9 mouse cellular contexts compared by ENCODE assay signal in genomic region chr2:30417595-30418165, GRCm38 (mm10). TPM values are rescaled to one million over a fixed set of nuclear protein-coding genes. Genes with fewer than 3 reads are reported as not detected.
DNase-seq lines count a peak whose midpoint lies in the region; ATAC-seq and TF ChIP-seq lines count a peak whose summit lies in the region.
"Had no signal": no experiment of that assay in that cellular context is flagged by ENCODE, and none has a peak within 500 bp of the region (broad histone marks: within the 10 kb centered on the region; RNA-seq: fewer than 3 reads in every experiment).

No protein-coding gene starts in this region.

- no peaks in the 10 kb centered on the region for H3K36me3 ChIP-seq in kidney, adult 2 months (ENCODE audit: control insufficient read depth, insufficient read depth, low read length)
- peaks cover 57% of the 10 kb centered on the region for H3K36me3 ChIP-seq in G1E (replicated peaks)
- peaks cover 4% of the 10 kb centered on the region; the same call in 1 of the 2 replicates for H3K36me3 ChIP-seq in liver, embryonic 11.5 days (ENCODE audit: control insufficient read depth, insufficient read depth, low read length)

- peak overlapping the region; percentile 8; the same call in 1 of the 2 replicates for H3K27ac ChIP-seq in kidney, adult 2 months (ENCODE audit: insufficient read depth, low read depth, low read length)
- peak overlapping the region; percentile 94 for H3K27ac ChIP-seq in liver, embryonic 11.5 days (ENCODE audit: low read depth, low read length)

- no peak overlapping the region for H3K4me3 ChIP-seq in kidney, adult 2 months (ENCODE audit: insufficient read depth, low read depth, low read length)
- H3K4me3 ChIP-seq in G1E (ENCODE audit: low read depth, low read length): peak overlapping the region; percentile 69; the same call in 1 of the 2 replicates
- H3K4me3 ChIP-seq in liver, embryonic 11.5 days (ENCODE audit: low read depth, low read length): peak overlapping the region; percentile 96

- no peak for TF ChIP-seq POLR2A in kidney, adult 2 months (IDR thresholded peaks at IDR 0.05; ENCODE audit: low read depth, low read length)

- WGBS in kidney, adult 2 months: 28% methylated on average over 5 of the region's 5 CpGs
- WGBS in liver, embryonic 11.5 days: 52% methylated on average over 5 of the region's 5 CpGs

- H3K4me1 ChIP-seq in kidney, adult 2 months (ENCODE audit: control insufficient read depth, insufficient read depth, low read length): peaks cover 24% of the 10 kb centered on the region
- peaks cover 71% of the 10 kb centered on the region for H3K4me1 ChIP-seq in G1E (ENCODE audit: insufficient read depth, low read depth, low read length)
- H3K4me1 ChIP-seq in liver, embryonic 11.5 days (replicated peaks; ENCODE audit: control insufficient read depth, insufficient read depth, low read length): peaks cover 36% of the 10 kb centered on the region

- H3K27me3 ChIP-seq in kidney, adult 2 months (replicated peaks; ENCODE audit: control insufficient read depth, insufficient read depth, low read length): no peaks in the 10 kb centered on the region
- no peaks in the 10 kb centered on the region for H3K27me3 ChIP-seq in G1E (ENCODE audit: insufficient read depth, low read length)
- no peaks in the 10 kb centered on the region for H3K27me3 ChIP-seq in liver, embryonic 11.5 days (replicated peaks; ENCODE audit: control insufficient read depth, insufficient read depth, low read length)

- peak; percentile 50; the same call in 1 of the 2 replicates for ATAC-seq in G1E (ENCODE audit: extremely low read depth, insufficient number of reproducible peaks, low FRiP score, poor library complexity, severe bottlenecking)
- ATAC-seq in liver, embryonic 11.5 days (replicated peaks; ENCODE audit: low FRiP score): peak; percentile 75

- DNase-seq in kidney, adult 2 months: no peak
- DNase-seq in kidney, adult 11 months: no peak
- DNase-seq in G1E (ENCODE audit: low spot score): peak; percentile 39
- peak; percentile 72 for DNase-seq in c-Kit-positive CD71-positive TER-119-positive erythroid progenitor cells, embryonic 14.5 days (ENCODE audit: low spot score)
- DNase-seq in liver, embryonic 11.5 days (ENCODE audit: low spot score): no peak
- no peak for DNase-seq in frontal cortex, postnatal 10 days (ENCODE audit: low spot score in 2 of 2)
- DNase-seq in right cerebral cortex, postnatal 36 days (ENCODE audit: low spot score in 2 of 2): no peak
- no peak for DNase-seq in frontal cortex, postnatal 14 days (ENCODE audit: low spot score in 2 of 2)
- DNase-seq: cerebellum, adult 18-20 months had no signal

- H3K9ac ChIP-seq in liver, embryonic 11.5 days (ENCODE audit: low read depth, low read length): peak overlapping the region; percentile 68

- peak overlapping the region; percentile 98 for H3K4me2 ChIP-seq in liver, embryonic 11.5 days

- TF ChIP-seq CTCF in kidney, adult 2 months (conservative IDR thresholded peaks at IDR 0.05; ENCODE audit: insufficient read depth, insufficient read length, low read depth, low read length): no peak
- no peak for TF ChIP-seq CTCF in G1E (IDR thresholded peaks at IDR 0.05; ENCODE audit: low read depth, low read length)

- no peaks in the 10 kb centered on the region for H3K9me3 ChIP-seq in G1E (replicated peaks)
- H3K9me3 ChIP-seq in liver, embryonic 11.5 days (ENCODE audit: control insufficient read depth, low read length): no peaks in the 10 kb centered on the region

RNA-seq across cellular contexts. Expression of gene Ptpa, which starts 1.8 kb away (rescaled TPM):
- 132 and 176 TPM in 2 replicates for polyA plus RNA-seq in kidney, adult 2 months (2012; rRNA removed)
- total RNA-seq in G1E (2014; fragmentation: Nextera tagmentation) (87.0 and 106 TPM in 2 replicates), G1E (2017) (74.1 and 81.5 TPM in 2 replicates)
- polyA plus RNA-seq in G1E (2012): 502 and 583 TPM in 2 replicates
- polyA plus RNA-seq in liver, embryonic 11.5 days (2014; fragmentation: Nextera tagmentation; extraction: Ambion mirVana): 124 and 135 TPM in 2 replicates

RNA-seq across cellular contexts. Expression of gene Crat, which starts 2.1 kb away (rescaled TPM):
- polyA plus RNA-seq in kidney, adult 2 months (2012; rRNA removed): 214 and 254 TPM in 2 replicates
- total RNA-seq in G1E (2014; fragmentation: Nextera tagmentation): 28.6 and 44.4 TPM in 2 replicates
- 16.1 and 17.2 TPM in 2 replicates for total RNA-seq in G1E (2017)
- polyA plus RNA-seq in G1E (2012): 34.2 and 43.2 TPM in 2 replicates
- polyA plus RNA-seq in liver, embryonic 11.5 days (2014; fragmentation: Nextera tagmentation; extraction: Ambion mirVana): 26.1 and 38.3 TPM in 2 replicates

RNA-seq across cellular contexts. Expression of gene Dolpp1, which starts 25.6 kb away (rescaled TPM):
- polyA plus RNA-seq in kidney, adult 2 months (2012; rRNA removed): 30.6 and 36.4 TPM in 2 replicates
- total RNA-seq in G1E (2014; fragmentation: Nextera tagmentation) (16.0 and 17.3 TPM in 2 replicates), G1E (2017) (23.2 and 25.0 TPM in 2 replicates)
- 25.8 and 28.0 TPM in 2 replicates for polyA plus RNA-seq in G1E (2012)
- polyA plus RNA-seq in liver, embryonic 11.5 days (2014; fragmentation: Nextera tagmentation; extraction: Ambion mirVana): 37.6 and 39.9 TPM in 2 replicates

RNA-seq across cellular contexts. Expression of gene Miga2, which starts 53.6 kb away (rescaled TPM):
- 46.8 and 53.3 TPM in 2 replicates for polyA plus RNA-seq in kidney, adult 2 months (2012; rRNA removed)
- total RNA-seq in G1E (2014; fragmentation: Nextera tagmentation) (9.5 and 12.0 TPM in 2 replicates), G1E (2017) (9.2 and 13.5 TPM in 2 replicates)
- polyA plus RNA-seq in G1E (2012): 8.1 and 9.0 TPM in 2 replicates
- polyA plus RNA-seq in liver, embryonic 11.5 days (2014; fragmentation: Nextera tagmentation; extraction: Ambion mirVana): 19.7 and 21.2 TPM in 2 replicates

RNA-seq across cellular contexts. Expression of gene Ier5l, which starts 56.3 kb away (rescaled TPM):
- polyA plus RNA-seq in kidney, adult 2 months (2012; rRNA removed): 9.9 and 16.1 TPM in 2 replicates
- total RNA-seq in G1E (2014; fragmentation: Nextera tagmentation) (not detected in 2 replicates), G1E (2017) (not detected in 2 replicates)
- polyA plus RNA-seq in G1E (2012): not detected in 2 replicates
- 1.2 TPM in 2 replicates for polyA plus RNA-seq in liver, embryonic 11.5 days (2014; fragmentation: Nextera tagmentation; extraction: Ambion mirVana)

Comparison
In these comparisons a context has a peak if more than half of its experiments do, and no peak if none do; other contexts are left out.
1. DNase-seq: peak in G1E (single experiment) and c-Kit-positive CD71-positive TER-119-positive erythroid progenitor cells, embryonic 14.5 days (single experiment); none in kidney, adult 2 months (single experiment), kidney, adult 11 months (single experiment), liver, embryonic 11.5 days (single experiment), frontal cortex, postnatal 10 days (0 of 2), right cerebral cortex, postnatal 36 days (0 of 2) and frontal cortex, postnatal 14 days (0 of 2).